Mouse (Mus musculus) megakaryocyte-erythroid progenitor cell, adult 5-6 weeks (primary cell): Measurements from ENCODE around the gene Fgfr2. TPM values are rescaled to one million over a fixed set of nuclear protein-coding genes. Genes with fewer than 3 reads are reported as not detected.
"Not testable (repeated sequence)": the region's sequence is repeated elsewhere in the genome, so short reads cannot be mapped to it uniquely, and the experiment has no call there.

Source experiments
- ATAC-seq: replicated peaks from 2 replicates; pipeline ENCODE4 v1.8.0; 2016; ENCODE audit warnings: mild to moderate bottlenecking, inconsistent platforms; ENCODE audit not compliant: severe bottlenecking, poor library complexity, low FRiP score, low TSS enrichment
- total RNA-seq, 2 experiments: library from RNA; stranded (forward) in 1 of 2; stranded (reverse) in 1 of 2; fragments of 200-1000, 215-1000 nt in 1 of 2; fragments of >200 nt in 1 of 2; fragmentation: Nextera tagmentation in 1 of 2; gene quantifications; 2 replicates each; pipeline ENCODE4 v1.2.3; 2014 to 2017

Fgfr2 gene
- total RNA-seq, 2 experiments from 2014 or later, result not detected

- ATAC-seq, result no peak
These were observed 2957.7 kb downstream of the Fgfr2 start for GRCm38 (mm10) chr7:130165408-130165807.

- no peak for ATAC-seq
These were observed 2960.4 kb downstream of the Fgfr2 start for GRCm38 (mm10) chr7:130162718-130163117.

GRCm38 (mm10) chr7:130161581-130161980 lies 2961.6 kb downstream of the Fgfr2 start:
- no peak for ATAC-seq

DNA sequence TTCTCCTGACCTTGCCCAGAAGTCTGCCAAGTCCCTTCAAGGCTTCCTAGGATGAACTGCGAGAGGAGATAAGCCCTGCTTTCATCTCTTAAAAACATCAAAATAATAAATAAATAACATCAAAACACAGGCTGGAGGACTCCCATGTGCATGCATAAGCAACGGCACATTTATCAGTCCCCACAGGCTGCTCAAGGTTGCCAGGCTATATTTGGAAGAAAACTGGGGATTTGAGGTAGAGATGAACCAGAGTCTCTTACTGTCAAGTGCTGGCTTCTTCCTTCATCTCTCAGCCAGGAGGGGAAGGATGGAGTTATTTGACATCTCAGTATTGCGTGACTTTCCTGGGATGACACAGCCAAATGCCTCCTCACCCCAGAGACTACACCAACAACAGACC lies 2964.3 kb downstream of the Fgfr2 start:
- no peak for ATAC-seq

- ATAC-seq, result no peak
These were observed 2969.7 kb downstream of the Fgfr2 start for GRCm38 (mm10) chr7:130153363-130153969.

DNA sequence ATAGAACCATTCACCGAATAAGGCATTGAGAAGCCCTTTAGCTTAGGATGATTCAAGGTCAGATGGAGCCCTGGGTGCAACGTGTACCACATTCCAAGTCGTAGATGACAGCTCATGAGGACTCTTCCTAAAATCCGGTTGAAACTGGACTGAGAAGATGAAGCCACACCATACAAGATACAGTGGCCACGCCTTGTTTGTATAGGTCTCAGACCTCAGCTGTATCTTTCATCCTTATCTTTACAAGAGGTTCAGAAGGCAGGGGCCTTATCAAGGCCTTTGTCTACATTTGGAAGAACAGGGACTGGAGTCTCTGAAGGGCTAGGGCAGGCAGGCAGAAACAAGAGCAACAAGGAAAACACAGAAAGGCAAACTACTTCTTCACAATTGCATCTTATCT lies 2974.2 kb downstream of the Fgfr2 start:
- ATAC-seq, result no peak

GRCm38 (mm10) chr7:130147230-130147629 lies 2975.9 kb downstream of the Fgfr2 start:
- ATAC-seq, result no peak

DNA sequence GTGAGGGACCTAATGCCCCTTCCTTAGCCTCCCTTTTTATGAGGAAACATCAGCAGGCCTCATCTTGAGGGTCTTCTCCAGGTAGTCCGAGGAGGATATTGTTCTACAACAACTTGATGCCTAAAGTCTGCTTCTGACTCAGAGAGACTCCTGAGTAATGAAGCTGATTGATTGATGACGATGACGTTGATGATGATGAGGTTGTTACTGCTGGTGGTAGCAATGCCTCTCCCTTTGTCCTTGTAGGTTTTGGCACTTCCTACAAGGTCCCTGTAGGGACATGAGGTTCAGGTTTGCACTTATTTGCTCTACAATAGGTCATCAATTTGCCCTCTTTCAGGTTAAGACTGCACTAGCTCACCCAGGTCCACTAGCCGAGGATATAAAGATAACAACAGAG lies 2977.9 kb downstream of the Fgfr2 start:
- ATAC-seq, result no peak

GRCm38 (mm10) chr7:130143371-130143770 lies 2979.8 kb downstream of the Fgfr2 start:
- no peak for ATAC-seq

GRCm38 (mm10) chr7:130141088-130141873 lies 2981.9 kb downstream of the Fgfr2 start:
- ATAC-seq, result no peak

DNA sequence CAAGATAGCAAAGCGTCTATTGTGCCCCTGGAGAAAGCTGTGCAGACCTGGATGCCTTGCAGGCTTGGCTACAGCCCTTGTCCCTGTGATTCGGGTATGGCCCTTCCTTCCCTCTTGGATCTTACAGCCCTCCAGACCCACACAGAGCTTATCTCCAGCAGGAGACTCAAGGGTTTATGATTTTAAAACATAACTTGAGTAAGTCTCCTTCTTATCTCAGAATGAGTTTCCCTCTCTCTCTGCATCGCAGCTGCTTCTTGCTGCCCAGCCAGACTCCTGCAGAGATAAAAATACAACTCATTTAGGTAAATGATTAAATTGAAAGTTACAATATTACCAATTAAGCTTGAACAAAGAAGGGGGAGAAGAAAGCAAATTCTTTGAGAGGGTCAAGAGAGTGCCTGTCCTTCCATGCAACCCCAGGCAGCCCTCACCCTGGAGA lies 2988.2 kb downstream of the Fgfr2 start:
- no peak for ATAC-seq

GRCm38 (mm10) chr7:130134428-130134827 lies 2988.7 kb downstream of the Fgfr2 start:
- not testable (repeated sequence) for ATAC-seq

- no peak for ATAC-seq
These were observed 2992.9 kb downstream of the Fgfr2 start for GRCm38 (mm10) chr7:130130226-130130625.

GRCm38 (mm10) chr7:130129359-130129960 lies 2993.7 kb downstream of the Fgfr2 start:
- ATAC-seq, result no peak

DNA sequence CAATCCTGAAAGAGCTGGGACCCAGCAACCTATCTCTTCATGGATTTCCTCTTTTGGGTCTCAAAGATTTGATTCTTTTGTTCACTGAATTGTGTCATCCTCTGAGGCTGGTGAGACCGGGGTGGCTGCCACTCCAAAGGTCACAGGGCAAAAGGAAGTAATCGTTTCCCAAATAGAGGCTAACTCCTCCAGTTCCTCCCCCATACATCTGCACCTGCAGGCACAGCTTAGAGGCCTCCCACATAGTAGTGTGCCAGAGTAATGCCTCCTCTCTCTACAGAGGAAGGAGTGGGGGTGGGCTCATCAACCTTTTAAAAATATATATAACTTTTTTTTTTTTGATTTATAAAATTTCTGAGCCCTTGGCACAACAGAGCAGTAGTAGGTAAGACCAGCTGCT lies 3001.6 kb downstream of the Fgfr2 start:
- ATAC-seq, result no peak

GRCm38 (mm10) chr7:130119466-130119865 lies 3003.7 kb downstream of the Fgfr2 start:
- no peak for ATAC-seq

GRCm38 (mm10) chr7:130118726-130119125 lies 3004.4 kb downstream of the Fgfr2 start:
- no peak for ATAC-seq

- ATAC-seq, result no peak
These were observed 3005.6 kb downstream of the Fgfr2 start for GRCm38 (mm10) chr7:130117466-130118123.

- no peak for ATAC-seq
These were observed 3008.7 kb downstream of the Fgfr2 start for GRCm38 (mm10) chr7:130114436-130114835.
